Mouse (Mus musculus) neural tube, embryonic 11.5 days (tissue): Measurements from ENCODE around the gene Slc22a5. TPM values are rescaled to one million over a fixed set of nuclear protein-coding genes. Genes with fewer than 3 reads are reported as not detected.

Experiments used
- ATAC-seq: fragments of 200-750 bp; cut with Nextera tagmentation; 2 replicates; pipeline ENCODE4 v1.8.0; 2017; ENCODE audit warnings: moderate number of reproducible peaks, mild to moderate bottlenecking, moderate TSS enrichment, moderate library complexity; ENCODE audit not compliant: insufficient read depth, low FRiP score, low TSS enrichment
- DNase-seq: peaks from one replicate; pipeline ENCODE4 v3.0.0-alpha.2; 2015; ENCODE audit warnings: low spot score
- H3K27ac ChIP-seq: fragments of 300-500 bp; sonication (generic); 2 replicates; pipeline ENCODE4 v1.5.1; 2014; ENCODE audit warnings: low read depth, mild to moderate bottlenecking, low read length
- H3K27me3 ChIP-seq: fragments of 300-500 bp; sonication (generic); 2 replicates; pipeline ENCODE4 v1.6.1; 2014; ENCODE audit warnings: mild to moderate bottlenecking, low read length, mixed read lengths; ENCODE audit not compliant: control insufficient read depth, insufficient read depth
- H3K36me3 ChIP-seq: fragments of 300-500 bp; sonication (generic); 2 replicates; pipeline ENCODE4 v1.6.1; 2014; ENCODE audit warnings: mild to moderate bottlenecking, low read length, moderate library complexity, mixed read lengths; ENCODE audit not compliant: control insufficient read depth, insufficient read depth
- H3K4me1 ChIP-seq: fragments of 300-500 bp; sonication (generic); 2 replicates; pipeline ENCODE4 v1.6.1; 2014; ENCODE audit warnings: low read length, mixed read lengths; ENCODE audit not compliant: control insufficient read depth, insufficient read depth
- H3K4me2 ChIP-seq: fragments of 300-500 bp; sonication (generic); 2 replicates; pipeline ENCODE4 v1.6.1; 2014; ENCODE audit warnings: low read depth, mild to moderate bottlenecking, moderate library complexity
- H3K4me3 ChIP-seq: fragments of 300-500 bp; sonication (generic); 2 replicates; pipeline ENCODE4 v1.5.1; 2014; ENCODE audit warnings: low read depth, low read length
- H3K9ac ChIP-seq: fragments of 300-500 bp; sonication (generic); 2 replicates; pipeline ENCODE4 v1.6.1; 2014; ENCODE audit warnings: mild to moderate bottlenecking, low read length
- H3K9me3 ChIP-seq: fragments of 300-500 bp; sonication (generic); 2 replicates; pipeline ENCODE4 v1.6.1; 2016; ENCODE audit warnings: low read length; ENCODE audit not compliant: control insufficient read depth
- WGBS: fragments of 180-500 bp; shearing (Covaris S2); extraction: QIAGEN DNeasy Blood & Tissue Kit; methylation state at CpG from one replicate; pipeline ENCODE4 v1.1.7; 2014; 5-methylcytosine and 5-hydroxymethylcytosine counted together
- polyA plus RNA-seq: library from polyadenylated mRNA; unstranded; fragments of >200 nt; fragmentation: Nextera tagmentation; extraction: Ambion mirVana; gene quantifications from 2 replicates; pipeline ENCODE4 v1.2.1, GENCODE M21; 2014

Gene Slc22a5
- polyA plus RNA-seq, 1 experiment from 2014 or later, result 7.8 TPM

DNA sequence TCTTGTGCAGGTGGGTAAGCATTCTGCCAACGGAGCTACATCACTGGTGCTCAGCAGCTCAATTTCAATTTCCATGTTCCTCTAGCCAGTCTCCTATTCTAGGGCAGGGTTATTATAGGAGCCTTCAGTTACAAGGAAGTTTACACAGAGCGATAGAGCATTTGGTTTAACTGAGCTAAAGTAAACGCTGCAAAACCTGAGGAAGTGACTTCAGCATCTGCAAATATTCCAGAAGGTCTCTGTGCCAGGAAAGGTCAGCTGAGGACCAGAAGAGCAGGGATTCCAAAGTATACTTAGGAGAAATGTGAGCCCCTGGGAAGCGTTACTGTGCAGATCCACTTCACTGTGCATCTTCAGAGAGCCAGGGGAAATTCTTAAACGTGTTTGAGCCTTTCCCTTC lies 37.8 kb downstream of the Slc22a5 start:
- DNase-seq, result no peak
- H3K36me3 ChIP-seq, result no peaks in the 10 kb centered on the region
- WGBS, result 67% methylated on average over 5 of the region's 5 CpGs

DNA sequence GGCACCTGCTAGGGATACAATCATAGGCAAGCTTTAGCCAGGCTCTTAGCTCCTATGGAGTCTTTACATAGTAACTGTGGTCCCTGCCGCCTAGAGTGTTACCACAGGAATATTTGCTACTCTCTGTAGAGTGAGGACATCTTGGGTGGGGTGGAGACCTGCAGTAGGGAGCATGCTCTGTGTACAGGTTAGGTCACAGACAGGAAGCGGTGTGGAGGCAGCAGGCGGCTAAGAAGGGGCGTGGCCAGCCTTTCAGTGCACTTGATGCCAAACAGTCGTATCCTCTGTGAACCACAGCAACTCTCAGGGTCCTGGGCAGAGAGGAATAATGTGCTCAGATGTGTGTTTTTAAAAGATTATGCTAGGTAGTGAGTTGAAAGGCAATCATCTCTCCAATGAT lies 39.7 kb downstream of the Slc22a5 start:
- Histone ChIP-seq H3K4me2 (no peak overlapping the region), H3K4me3 (no peak overlapping the region), H3K9me3 (no peaks in the 10 kb centered on the region), H3K9ac (no peak overlapping the region), H3K27ac (no peak overlapping the region), H3K36me3 (no peaks in the 10 kb centered on the region), H3K4me1 (no peaks in the 10 kb centered on the region), H3K27me3 (no peaks in the 10 kb centered on the region)
- no peak for ATAC-seq
- WGBS, result 50% methylated on average over 5 of the region's 5 CpGs
- DNase-seq, result no peak

More for the DNA sequence above, 37.8 kb downstream of the Slc22a5 start:
- Histone ChIP-seq H3K27me3 (no peaks in the 10 kb centered on the region), H3K4me3 (no peak overlapping the region), H3K4me1 (no peaks in the 10 kb centered on the region), H3K4me2 (no peak overlapping the region), H3K9ac (no peak overlapping the region), H3K27ac (no peak overlapping the region), H3K9me3 (no peaks in the 10 kb centered on the region)
- ATAC-seq, result no peak

DNA sequence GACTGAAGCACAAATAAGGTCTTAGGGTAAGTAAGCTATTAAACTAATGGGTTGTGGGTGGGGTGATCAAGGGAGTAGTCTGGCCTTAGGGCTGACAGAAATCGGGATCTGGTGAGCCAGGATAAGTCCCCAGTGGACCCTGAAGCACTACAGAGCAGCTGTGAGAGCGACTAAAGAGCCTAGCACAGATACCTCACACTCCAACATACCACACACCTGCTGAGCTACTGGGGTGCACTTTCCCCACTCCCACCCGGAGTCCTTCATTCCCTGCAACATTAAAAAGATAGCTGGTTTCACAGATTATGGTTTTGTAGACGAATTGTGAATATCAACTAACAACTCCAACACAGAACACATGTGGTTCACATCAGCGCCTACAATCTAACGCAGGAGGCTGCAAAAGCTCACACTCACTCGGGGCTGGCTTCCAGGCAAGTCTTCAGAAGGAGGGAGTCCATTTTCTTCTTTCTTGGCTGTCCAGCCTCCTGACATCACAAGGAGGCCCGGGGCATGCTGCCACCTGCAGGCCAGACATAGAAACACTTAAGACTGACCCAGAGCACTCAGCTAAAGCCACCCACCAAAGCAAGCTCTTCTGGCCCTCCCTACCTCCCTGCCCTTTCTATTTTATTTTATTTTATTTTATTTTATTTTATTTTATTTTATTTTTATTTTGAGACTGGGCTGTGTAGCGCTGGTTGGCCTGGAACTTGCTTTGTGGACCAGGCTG lies 41.7 kb downstream of the Slc22a5 start:
- no peaks in the 10 kb centered on the region for H3K9me3 ChIP-seq
- H3K27ac ChIP-seq, result no peak overlapping the region
- ATAC-seq, result peak; percentile 41; the same call in 1 of the 2 replicates
- H3K27me3 ChIP-seq, result no peaks in the 10 kb centered on the region
- DNase-seq, result peak; percentile 81
- no peaks in the 10 kb centered on the region for H3K4me1 ChIP-seq
- H3K9ac ChIP-seq, result no peak overlapping the region
- no peaks in the 10 kb centered on the region for H3K36me3 ChIP-seq
- no peak overlapping the region for H3K4me3 ChIP-seq
- H3K4me2 ChIP-seq, result no peak overlapping the region
- WGBS, result 33% methylated on average over 9 of the region's 9 CpGs

DNA sequence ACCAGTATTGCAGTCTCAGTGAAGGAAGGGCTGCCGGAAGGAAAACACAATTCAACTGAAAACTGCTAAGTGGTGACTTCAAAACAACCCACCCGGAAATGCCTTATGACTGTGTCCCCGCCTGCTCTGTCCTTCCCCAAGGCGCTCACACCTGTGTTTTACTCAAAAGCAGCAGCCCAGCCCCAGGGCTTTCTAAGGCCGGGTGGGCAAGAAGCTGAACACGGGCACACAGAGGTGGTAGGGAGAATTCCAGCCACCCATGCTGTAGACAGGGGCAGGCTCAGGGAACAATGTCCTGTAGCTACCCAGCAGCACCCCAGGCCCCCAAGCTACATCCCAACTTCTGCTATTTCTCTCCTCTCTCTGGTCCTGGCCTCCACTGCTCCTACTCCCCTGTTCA lies 45.8 kb downstream of the Slc22a5 start:
- Histone ChIP-seq H3K36me3 (no peaks in the 10 kb centered on the region), H3K4me2 (no peak overlapping the region), H3K9me3 (no peaks in the 10 kb centered on the region), H3K4me3 (no peak overlapping the region), H3K27ac (no peak overlapping the region), H3K4me1 (no peaks in the 10 kb centered on the region), H3K27me3 (no peaks in the 10 kb centered on the region), H3K9ac (no peak overlapping the region)
- WGBS, result 72% methylated on average over 6 of the region's 6 CpGs
- no peak for DNase-seq
- no peak for ATAC-seq

DNA sequence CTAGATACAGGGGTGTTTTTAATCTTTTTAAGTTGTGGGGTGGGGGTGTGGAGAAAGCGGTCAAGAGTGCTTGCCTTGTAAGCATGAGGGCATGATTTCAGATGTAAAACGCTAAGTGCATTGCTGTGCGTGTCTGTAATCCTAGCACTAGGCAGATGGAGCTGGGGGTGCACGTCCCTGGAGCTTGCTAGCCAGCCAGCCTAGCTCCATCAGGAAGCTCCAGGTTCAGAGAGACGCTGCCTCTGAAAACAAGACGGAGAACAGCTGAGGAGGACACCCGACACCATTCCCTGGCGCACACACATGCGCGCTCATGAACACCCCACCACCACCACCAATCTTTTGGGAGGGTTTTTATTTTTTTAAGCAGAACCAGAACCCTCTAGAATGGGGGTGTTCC lies 48.4 kb downstream of the Slc22a5 start:
- ATAC-seq (no peak), DNase-seq (no peak)
- no peak overlapping the region for H3K4me2 ChIP-seq
- no peaks in the 10 kb centered on the region for H3K9me3 ChIP-seq
- H3K36me3 ChIP-seq, result no peaks in the 10 kb centered on the region
- H3K4me3 ChIP-seq, result no peak overlapping the region
- H3K4me1 ChIP-seq, result no peaks in the 10 kb centered on the region
- WGBS, result 71% methylated on average over 10 of the region's 10 CpGs
- no peaks in the 10 kb centered on the region for H3K27me3 ChIP-seq
- no peak overlapping the region for H3K27ac ChIP-seq
- H3K9ac ChIP-seq, result no peak overlapping the region

DNA sequence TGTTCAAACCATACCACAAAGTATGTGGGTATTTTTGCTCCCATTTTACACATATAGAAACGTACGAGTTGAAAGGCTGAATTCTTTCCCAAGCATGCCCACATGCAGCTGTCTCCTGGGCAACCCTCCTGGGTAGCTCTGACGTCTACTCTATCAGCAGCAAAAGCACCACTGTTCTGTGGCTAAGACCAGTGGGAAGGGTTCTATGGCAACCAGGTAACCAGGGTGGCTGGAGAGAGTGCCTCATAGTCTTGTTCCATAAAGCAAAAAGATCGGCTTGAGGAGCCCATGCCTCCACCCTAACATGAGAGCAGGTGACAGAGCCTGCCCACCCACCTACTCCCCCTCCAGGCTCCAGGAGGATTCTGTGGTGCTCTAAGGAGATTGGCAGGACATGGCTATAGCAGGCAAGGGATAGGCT lies 49.3 kb downstream of the Slc22a5 start:
- Histone ChIP-seq H3K27me3 (no peaks in the 10 kb centered on the region), H3K9me3 (no peaks in the 10 kb centered on the region), H3K36me3 (no peaks in the 10 kb centered on the region), H3K27ac (no peak overlapping the region), H3K4me2 (no peak overlapping the region), H3K9ac (no peak overlapping the region), H3K4me1 (no peaks in the 10 kb centered on the region), H3K4me3 (no peak overlapping the region)
- 60% methylated on average over 4 of the region's 4 CpGs for WGBS
- ATAC-seq (no peak), DNase-seq (no peak)

DNA sequence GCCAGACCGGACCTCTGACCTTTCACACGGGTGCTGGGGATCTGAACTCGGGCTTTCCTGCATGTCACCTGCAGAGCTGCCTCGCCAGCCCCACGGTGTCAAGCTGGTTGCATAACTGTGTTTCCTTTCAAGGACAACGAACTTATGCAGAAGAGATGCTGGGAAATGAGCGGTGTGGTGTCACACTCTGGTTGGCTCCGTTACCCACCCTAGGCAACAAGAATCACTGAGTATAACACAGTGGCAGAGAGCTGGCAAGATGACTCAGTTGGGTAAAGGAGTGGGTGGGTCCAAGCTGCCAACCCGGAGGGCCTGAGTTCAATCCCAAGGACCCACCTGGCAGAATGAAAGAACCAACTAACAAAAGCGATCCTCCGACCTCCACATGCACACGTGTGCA lies 49.9 kb downstream of the Slc22a5 start:
- Histone ChIP-seq H3K27me3 (no peaks in the 10 kb centered on the region), H3K9ac (no peak overlapping the region), H3K4me2 (no peak overlapping the region), H3K4me3 (no peak overlapping the region), H3K9me3 (no peaks in the 10 kb centered on the region), H3K4me1 (no peaks in the 10 kb centered on the region), H3K36me3 (no peaks in the 10 kb centered on the region), H3K27ac (no peak overlapping the region)
- DNase-seq (no peak), ATAC-seq (no peak)
- WGBS, result 85% methylated on average over 12 of the region's 12 CpGs

DNA sequence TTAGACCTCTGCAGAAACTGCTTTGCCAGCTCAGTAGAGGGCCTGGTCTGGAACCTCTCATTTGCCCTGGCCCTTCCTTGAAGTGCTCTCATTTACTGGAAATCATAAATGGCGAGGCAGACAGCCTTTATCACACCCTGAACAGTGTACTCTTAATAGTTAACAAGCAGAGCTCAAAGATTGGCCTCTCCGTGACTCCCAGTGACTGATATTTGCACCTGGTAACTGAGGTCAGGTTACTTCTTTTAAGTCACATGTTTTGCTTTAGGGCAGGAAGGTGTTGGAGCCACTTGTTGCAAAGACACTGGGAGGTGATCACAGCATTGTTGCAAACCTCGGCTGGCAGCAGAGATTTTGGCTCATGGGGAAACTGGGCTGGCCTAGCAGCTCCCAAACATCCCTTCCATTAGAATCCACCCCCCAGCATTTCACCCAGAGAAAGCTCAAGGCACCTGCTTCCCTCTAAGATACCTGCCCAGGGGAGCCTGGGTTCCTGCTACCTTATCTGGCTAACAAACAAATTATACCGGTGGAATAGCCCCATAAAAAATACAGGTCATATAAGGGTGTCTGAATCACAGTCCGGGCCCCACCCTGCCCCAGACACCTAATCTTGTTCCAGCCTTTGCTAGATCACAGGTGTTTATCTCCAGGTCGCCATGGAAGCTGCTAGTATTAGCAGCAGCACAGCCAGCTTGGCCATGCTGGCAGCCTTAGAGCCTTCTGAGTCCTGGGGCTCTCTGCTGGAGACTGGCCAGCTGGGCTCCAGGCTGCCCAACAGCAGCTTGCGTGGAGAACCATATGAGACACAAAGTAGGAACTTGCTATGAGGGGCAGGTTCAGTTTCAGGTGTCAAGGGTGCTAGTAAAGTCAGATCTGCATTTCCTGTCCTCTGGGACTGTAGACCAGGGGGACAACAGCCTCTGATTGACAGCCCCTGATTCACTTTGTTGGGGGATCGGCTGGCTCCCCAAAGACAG lies 51.5 kb downstream of the Slc22a5 start:
- H3K4me1 ChIP-seq, result no peaks in the 10 kb centered on the region
- H3K27ac ChIP-seq, result no peak overlapping the region
- no peak overlapping the region for H3K4me2 ChIP-seq
- H3K4me3 ChIP-seq, result no peak overlapping the region
- DNase-seq, result no peak
- no peaks in the 10 kb centered on the region for H3K9me3 ChIP-seq
- ATAC-seq, result no peak
- H3K36me3 ChIP-seq, result no peaks in the 10 kb centered on the region
- WGBS, result 61% methylated on average over 8 of the region's 8 CpGs
- no peak overlapping the region for H3K9ac ChIP-seq
- H3K27me3 ChIP-seq, result no peaks in the 10 kb centered on the region
